Mouse (Mus musculus) MN1 (cell line): ENCODE results near the gene Ugt1a7c.
"Not testable (repeated sequence)": the region's sequence is repeated elsewhere in the genome, so short reads cannot be mapped to it uniquely, and the experiment has no call there.

Experiments
- DNase-seq: peaks from one replicate; pipeline ENCODE4 v3.0.0-alpha.2; 2016; ENCODE audit warnings: low spot score

The Ugt1a7c gene

DNA sequence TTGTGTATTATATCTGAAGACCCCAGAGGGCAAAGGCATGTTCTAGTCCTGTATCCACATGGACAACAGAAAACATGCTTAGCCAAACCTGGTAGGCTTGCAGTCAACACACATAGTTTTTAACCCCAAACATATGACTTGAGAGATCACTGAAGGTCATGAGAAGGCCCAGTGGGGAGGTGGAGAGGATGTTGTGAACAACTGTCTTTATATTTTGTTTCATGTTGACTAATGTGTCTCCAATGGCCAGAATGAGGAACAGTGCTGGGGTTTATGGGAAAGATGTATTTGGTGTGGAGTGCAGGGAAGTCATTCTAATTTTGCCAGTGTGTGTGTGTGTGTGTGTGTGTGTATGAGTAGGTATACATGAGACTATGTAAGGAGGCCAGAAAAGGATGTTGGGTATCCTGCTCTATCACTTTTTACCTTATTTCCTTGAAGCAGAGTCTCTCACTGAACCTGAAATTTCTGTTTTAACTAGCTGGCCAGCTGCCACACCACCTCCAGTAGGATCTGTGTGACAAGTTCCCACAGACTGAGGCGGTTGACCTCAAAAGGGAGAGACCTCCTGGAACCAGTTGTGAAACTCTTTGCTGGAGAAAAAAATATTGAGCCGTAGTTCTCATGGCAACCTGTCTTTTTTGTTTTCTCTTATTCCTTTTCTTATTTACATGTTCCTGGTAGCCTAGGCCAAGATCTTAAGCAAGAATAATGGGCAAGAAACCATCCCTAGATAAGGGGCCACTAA is 129.3 kb downstream of the Ugt1a7c start:
- no peak for DNase-seq

DNA sequence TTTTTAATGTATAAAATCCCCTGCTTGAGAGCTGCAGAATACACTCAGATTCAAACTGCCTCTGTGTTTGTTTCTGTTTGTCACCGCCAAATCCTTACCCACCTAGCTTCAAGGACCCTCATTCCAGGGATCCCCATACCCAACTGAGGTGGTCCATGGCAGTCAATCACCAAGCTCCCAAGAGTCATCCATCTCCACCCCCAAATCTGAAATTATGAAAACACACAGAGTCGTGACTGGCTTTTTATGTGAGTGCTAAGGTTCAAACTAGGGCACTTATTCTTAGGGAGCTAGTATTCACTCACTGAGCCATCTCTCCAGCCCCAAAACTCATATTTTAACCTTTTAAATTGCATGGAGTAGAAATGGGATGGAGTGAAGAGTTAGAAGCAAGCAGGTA is 130.4 kb downstream of the Ugt1a7c start:
- not testable (repeated sequence) for DNase-seq

DNA sequence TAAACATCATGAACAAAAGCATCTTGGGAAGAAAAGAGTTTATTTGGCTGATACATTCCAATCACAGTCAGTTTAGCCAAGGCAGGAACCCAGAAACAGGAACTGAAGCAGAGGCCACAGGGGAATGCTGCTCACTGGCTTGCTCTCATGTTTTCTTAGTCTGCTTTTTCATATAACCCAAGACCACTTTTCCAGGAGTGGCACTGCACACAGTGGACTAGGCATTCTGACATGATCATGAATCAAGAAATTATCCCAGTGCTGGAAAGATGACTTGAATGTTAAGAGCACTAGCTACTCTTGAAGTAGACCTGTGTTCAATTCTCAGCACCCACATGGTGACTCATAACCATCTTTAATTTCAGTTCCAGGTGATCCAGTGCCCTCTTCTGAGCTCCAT is 130.9 kb downstream of the Ugt1a7c start:
- DNase-seq = no peak

DNA sequence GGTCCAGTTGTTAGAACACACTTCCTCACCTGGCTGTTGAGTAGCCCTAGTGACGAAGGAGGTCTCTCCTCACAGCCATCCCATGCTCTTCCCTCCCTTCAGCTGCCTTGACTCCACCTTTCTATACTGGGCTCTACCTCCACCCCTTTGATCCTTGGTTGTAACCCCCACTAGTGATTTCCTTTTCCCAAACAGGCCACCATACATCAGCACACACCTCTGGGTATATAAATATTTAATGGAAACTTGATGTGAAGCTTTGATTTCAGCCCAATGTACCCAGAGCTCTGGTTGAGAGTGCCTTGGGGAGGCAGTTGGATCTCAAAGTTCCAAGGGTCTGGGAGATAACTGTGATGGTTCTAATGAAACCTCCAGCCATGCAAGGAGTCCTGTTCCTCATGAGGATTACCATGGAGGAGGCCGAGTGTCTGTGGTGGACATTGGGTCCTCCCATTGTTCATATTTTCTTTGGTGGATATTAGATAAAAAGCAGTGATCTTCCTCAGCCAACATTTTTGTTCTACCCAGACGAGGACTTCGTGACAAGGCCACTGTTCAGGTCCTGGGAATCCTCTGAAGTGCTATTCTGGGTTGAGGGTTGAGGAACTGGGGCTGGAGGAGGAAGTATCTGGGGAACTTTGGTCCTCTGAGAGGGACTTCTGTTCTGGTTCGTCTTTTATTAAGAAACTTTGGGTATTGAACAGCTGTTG is 132.0 kb downstream of the Ugt1a7c start, which contains the start of gene Mroh2a:
TSS of gene Mroh2a (plus strand) at position 317 of the 710 bp plus-strand sequence.
- no peak for DNase-seq

DNA sequence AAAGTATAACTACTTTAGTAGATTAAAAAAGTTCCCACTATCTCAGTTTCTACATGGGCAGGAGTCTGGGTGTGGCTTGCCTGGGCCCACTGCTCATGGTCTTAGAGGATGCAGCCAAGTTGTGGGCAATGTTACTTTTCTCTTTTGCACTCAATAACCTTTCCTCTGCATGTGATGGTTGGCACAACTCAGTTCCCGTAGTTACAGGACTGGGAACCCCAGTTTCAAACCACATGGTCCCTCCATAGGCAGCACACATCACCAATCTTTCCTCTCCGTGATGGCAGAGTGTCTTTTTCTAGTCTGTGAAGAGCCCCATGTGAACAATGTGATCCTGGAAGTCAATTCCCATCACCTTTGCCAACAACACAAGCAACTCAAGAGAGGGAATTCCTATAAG is 132.6 kb downstream of the Ugt1a7c start:
- no peak for DNase-seq

DNA sequence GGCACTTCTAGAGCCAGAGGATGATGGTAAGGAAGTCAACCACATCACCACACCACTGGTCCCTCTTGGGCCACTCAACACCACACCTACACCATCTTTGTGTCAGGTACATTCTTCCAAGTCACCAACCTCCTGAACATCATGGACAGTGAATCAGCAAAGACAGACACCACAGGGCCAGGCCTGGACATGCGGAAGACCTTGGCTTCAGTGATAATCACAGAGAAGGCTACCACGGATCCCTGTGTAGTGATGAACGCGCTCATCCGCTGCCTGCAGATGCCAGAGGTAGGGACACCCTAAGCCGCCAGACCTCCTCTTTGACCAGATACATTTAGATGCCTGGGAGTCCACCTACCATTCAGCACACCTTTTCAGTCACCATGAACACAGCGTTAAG is 133.3 kb downstream of the Ugt1a7c start:
- no peak for DNase-seq

DNA sequence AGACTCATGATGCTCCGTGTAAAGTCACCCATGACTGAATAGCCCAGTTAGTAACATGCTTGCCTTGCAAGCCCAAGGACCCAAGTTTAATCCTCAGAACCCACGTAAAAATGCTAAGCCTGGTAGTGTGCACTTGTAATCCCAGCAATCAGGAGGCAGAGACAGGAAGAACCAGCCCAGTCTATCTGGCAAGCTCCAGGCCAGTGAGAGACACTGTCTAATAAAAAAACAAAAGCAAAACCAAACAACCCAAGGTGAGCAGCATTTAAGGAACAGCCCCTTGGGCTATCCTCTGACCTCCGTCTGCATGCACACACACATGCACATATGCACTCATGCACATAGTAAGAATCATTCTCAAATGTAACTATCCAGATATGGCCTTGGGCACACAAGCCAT is 134.7 kb downstream of the Ugt1a7c start:
- DNase-seq = no peak

DNA sequence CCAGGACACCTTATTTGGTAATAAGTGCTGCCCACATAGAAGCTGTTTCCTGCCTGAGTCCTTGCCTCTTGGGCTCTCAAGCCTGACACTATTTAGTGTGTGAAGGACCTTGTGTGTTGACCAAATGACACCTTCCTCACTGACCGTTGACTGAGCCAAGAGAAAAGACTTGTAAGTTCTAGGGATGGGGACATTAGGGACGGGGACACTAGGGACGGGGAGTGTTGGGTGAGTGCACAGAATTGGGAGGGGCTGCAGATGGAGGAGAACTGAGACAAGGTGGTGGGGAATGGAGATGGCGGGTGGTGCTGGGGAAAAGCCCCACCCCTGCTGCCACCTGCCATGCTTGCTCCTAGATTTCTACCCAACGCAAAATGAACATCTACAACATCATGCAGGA is 135.1 kb downstream of the Ugt1a7c start:
- DNase-seq = no peak

DNA sequence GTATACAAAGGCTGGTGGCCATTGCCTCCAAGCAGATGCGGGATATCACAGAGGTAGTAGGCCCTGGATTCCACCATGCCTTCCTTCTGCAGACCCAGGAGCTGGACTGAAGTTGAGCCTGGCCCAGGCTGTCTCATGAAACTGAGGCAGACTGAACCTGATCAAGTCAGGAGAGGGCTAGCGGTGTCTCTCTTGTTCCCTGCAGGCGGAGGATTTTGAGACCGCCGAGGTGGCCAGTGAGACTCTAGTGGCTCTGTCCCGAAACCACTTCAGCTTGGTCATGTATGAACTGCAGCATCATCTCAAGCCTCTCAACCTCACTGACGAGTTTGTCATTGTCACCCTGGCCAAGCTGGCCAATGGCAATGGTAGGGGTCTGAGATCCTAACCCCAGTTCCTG is 135.6 kb downstream of the Ugt1a7c start:
- no peak for DNase-seq

DNA sequence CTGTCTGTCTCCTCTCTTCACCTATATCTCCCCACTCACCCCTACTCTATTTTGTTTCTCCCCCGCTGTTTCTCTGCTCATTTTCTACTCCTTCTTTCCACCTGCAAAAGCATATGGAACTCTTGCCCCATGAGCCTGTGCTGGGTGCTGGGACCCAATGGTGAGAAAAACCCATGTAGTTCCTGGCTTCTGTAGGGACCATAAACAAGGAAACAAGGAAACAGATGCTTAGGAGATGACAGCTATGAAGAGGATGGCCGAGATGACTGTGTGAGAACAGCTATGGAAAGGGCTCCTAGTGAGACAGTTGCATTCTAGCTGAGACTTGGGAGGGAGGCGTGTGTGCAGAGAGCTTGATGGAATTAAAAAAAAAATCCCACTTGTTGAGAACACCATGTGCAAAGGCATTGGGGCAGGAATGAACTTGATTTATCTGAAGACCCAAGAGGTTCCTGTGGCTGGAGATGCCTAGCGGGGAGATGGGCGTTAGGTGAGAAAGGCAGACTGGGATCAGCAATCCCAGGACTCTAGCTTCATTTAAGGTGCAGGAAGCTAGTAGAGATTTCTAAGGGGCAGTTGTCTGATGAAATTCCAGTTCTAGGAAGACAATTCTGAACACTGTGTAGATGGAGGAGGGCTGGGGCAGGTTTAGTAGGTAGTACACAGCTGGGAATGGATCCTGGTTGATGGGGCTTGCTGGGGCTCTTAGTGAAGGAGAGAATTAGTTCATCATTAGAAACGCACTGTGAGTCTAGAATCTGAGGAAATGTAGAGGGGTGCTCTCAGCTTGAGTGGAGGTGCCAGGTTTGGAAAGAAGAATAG is 136.3 kb downstream of the Ugt1a7c start:
- no peak for DNase-seq

DNA sequence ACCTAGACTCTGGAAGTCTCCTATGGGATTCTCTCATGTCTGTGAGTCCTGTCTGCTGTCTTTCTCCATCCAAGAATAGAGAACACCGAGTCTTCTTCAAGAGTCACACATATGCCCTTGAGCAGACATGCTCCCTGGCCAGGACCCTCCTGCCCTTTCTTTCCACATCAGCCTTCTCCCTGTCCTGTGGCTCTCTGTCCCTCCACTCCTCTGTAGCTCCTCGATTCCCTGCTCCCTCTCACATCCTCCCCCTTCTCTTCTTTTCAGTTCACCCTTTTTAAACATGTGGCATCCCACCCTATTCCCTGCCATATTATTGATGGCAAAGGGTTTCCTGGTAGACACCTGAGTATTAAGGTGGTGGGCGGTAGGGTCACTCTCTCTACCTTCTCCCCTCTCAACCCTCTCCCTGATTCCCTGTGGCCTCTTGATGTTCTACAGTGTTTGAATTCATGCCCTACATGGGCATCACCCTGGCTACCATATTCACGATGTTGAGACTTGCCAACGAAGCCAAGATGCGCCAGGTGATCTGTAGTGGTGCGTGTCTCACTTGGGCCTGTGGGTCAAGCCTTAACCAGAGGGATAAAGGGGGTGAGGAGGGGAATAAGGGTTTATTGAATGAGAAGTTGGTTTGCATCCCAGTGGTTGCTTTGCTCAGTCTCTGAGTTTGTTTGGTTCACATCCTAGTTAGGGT is 137.1 kb downstream of the Ugt1a7c start:
- DNase-seq = no peak

DNA sequence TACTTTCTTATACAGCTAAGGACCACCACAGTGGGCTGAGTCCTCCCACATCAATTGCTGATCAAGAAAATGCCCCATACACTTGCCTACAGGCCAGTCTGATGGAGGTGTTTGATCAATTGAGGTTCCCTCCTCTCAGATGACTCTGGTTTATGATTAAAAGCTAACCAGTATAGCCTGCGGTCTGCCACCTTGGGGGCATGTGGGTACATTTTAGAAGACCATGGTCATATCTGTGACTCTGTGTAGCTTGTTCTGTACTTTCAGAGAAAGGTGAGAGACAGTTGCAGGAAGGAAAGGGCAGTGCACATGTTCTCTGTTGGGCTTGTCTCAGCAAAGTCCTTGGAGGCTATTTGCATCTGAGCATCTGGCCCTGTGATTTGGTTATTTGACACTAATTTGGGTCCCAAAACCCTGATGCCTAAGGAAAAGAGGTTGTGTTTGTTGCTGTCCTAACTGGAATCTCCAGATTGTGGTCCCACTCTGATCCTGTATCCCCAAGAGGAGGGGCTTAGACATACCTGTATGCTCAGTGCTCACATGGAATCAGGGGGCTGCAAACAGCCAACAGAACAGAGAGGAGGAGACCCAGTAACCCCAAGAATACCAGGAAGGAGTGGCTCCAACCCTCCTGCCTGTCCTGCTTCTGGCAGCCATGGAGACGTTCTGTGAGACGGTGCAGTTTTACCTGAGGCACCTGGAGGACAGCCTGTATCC is 138.0 kb downstream of the Ugt1a7c start:
- DNase-seq = no peak

DNA sequence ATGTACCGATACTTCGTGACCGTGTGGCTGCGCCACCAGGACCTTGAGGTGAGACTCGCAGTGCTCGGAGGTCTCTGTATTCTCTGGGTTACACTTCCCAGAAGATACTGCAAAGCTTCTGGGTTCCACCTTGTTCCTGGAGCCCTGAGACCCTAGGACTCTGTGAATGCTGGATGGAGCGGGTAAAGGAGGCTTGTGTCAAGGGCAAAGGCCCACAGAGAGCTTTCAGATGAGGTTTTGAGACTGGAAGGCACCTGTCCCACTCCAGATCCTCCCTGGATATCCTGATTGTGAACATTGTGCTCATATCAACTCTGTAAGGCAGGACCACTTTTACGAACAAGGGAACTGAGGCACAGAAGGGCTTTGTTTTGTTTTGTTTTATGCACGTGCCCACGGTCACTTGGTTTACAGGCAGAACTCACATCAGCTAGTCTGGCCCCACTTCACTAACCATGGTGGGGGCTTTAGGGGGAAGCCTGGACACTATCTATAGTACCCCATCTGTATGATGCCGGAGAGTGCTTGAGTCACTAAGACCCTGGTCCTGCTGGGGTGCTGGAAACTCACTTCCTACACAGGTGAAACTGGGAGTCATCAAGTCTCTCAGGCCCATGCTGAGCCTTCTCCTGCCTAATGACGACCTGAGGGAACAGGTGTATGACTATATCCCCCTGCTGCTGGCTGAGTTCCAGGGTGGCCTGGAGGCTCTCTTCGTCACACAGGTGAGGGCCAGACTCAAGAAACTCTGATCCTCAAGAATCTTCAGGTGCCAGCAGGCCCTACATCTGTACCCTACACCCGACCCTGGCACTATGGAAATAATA is 138.8 kb downstream of the Ugt1a7c start:
- DNase-seq = no peak

DNA sequence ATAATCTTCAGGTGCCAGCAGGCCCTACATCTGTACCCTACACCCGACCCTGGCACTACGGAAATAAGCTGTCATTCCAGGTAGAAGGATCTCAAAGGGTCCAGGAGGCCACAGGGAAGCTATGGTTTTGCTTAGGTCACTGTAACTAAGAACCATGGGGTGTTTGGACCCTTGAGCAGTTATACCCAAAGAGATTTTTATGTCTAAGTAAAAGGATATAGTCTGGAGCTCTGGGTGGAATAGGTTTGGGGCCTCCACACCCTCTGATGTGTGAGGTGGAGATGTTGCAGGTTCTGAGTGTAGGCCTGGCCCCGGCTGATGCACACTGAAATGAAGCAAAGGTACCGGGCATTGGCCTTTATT is 139.4 kb downstream of the Ugt1a7c start:
- DNase-seq = no peak

DNA sequence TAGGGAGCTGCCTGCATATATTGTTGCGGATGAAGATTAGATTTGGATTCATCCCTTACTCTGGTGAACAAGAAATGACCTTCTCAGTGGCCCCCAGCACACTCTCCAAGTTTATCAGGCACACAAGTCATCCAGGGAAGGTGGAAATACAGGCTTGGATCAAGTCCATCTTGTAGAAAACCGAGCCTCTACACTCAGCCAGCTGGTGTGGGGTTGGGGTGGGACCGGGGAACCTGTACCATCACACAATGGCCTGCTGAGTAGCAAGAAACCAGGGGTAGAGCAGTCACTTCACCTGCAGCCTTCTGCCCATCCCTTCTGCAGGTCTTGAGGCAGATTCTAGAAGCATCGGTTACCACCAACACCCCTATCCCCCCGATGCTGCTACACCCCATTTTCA is 139.8 kb downstream of the Ugt1a7c start:
- no peak for DNase-seq

DNA sequence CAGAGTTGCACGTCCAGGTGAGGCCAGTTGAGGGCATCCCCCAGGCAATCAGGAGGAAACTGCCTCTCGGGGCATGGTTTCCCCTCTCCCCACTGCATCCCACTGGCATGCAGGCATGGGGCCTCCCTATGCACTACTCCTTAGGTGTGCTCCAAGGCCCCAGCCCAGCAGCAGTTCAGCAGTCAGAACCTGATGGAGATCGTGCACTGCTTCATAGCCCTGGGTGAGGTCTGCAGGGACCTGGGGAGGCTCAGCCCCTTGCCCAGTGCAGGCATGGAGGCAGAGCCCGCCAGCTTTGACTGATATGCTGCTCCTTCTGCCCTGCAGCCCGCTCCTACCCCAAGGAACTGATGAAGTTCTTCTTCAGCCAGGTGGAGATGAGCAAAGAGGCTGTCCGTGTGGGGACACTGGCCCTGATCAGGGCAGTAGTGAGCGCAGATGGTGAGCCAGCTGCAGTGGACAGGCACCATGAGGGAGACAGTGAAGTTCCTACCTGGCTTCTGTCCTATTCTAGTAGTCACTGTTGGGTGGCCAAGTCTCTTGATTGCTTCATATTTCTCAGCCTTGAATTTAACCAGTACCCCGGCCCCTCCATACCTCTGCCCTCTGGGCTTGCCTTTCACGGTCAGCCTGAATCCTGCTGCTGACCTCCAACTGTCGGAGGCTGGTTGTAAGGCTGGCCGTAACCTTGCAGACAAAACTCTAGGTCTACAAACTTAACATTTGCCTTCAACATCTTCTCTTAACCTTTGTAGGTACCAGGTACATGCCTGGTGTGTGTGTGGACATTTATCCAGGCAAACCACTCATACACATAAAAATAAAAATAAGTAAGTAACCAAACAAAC is 140.4 kb downstream of the Ugt1a7c start:
- DNase-seq = no peak

DNA sequence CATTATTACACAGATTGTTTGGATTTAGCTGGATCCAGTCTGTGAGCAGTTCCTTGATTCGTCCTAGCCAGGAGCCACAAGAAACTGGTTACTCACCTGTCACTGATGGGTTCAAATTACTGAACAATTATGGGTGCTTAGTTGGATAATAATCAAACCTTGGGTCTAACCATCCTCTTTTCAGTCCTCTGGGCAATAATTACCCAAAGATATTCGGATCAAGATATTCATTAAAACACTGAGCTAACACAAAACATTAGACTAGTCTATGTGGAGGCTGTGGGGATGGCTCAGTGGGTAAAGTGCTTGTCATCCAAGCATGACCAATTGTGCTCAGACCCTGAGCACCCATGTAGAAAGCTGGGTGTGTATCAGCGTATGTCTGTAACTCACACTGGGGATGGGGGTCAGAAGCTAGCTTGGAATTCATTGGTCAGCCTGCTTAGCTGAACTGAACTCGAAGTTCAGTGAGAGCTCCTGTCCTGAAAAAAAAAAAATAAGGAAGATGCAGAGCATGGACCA is 141.1 kb downstream of the Ugt1a7c start:
- DNase-seq = no peak

DNA sequence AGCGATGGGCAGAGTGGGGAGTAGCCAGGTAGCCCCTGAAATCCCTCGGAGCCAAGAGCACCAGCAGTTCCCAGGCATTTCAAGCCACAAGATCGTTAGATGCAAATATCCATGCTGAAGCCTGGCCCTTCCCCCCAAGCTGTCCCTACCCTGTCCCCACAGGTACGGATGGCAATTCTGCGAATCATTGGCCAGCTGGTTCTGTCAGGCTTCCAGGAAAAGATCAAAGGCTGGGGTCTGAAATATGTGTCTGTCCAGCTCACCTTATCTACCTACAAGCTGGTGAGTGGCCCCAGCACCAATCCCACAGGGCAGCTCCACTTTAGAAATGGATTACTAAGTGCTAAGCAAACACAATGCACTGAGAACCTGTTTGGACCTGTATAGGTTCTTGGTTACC is 142.4 kb downstream of the Ugt1a7c start:
- no peak for DNase-seq

DNA sequence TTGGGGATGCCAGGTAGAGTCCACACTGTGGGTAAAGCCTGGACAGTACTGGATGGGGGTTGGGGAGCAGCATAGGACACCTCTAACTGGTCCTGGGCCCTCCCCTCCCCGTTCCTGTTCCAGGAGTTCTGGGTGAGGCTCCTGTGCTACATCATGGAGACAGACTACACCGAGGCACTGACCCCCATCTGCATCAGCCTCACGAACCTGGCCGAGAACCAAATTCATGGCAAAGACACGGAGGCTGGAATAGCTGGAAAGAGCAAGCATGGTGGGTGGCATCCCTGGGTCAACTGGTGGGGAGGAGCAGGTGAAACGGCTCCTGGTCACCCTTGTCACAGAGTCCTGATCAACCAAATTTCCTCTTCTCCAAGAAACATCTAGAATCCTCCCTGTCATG is 143.9 kb downstream of the Ugt1a7c start:
- DNase-seq = no peak

DNA sequence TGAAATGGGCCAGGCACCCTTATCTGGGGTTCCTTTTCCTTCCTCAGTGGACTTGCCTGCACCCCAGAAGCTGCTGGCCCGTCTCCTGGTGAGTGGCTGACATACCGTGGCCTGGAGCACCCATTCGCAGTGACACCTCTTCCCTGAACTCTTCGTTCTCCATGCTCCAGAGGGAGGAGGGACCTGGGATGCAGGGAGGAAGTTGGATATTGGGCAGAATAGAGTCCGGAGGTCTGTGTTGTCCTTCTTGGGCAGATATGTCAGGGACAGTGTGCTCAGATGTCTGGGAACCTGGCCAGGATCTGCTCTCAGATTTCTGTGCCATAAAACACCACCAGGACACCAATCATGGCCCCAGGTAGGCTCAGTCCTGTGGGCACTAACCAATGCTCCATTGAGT is 145.2 kb downstream of the Ugt1a7c start:
- DNase-seq = no peak
